Mouse (Mus musculus) right cerebral cortex, postnatal 14 days (tissue): ENCODE data around the gene Tars.

Experiments
- DNase-seq: peaks from one replicate; pipeline ENCODE4 v3.0.0; 2022

Tars gene

DNA sequence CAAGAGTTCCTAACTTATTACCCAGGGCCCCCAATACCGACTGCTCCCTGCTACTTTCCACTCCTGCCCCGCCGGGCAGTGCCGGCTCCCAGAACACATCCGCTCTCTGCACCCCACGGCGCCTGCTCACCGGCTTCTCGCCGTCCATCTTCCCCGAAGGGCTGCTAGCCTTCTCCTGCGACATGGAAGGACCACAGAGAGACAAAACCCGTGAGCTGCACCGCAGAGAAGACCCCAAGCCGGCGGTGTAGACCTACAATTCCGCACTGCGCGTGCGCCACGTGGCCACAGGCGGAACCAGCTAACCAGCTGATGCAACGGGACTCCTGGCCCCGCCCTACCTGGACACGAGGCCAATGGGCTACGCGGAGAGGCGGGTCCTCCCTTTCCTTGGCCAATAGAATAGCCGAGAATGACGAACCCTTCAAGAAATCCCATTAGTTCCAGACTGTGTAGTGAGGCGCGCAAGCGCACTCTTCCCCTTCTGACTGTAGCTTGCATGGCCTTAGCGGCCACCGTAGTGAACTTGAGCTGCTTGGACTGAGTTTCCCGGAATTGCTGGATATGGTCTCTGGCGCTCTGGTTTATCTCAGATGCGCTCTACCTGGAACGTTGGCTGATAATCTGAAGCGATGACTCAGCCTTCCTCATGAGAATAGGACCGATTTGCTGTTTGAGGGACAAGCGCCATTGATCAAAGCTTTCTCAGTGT is at the start of gene Tars:
TSS of gene Tars (minus strand) at position 310 of the 712 bp plus-strand sequence.
- DNase-seq: peak; percentile 92

DNA sequence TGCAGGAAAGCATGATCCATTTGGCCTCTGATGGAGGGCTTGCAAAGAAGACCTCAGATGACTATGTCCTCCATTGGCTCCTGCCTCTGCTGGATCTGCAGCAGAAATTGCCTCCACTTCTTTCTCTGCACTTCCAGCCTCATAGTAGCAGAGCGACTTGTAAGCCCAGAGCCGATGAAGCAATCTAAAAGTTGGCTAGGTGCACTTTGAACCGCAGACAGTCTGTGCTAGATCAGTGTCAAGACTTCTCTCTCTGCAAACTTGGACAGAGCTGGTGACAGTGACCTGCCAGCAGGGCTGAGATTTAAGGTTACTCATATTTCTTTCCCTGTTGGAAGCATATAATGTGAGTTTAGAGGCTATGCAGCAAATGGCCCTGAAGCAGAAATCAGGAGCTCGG is 37.9 kb upstream of the Tars start:
- no peak for DNase-seq

DNA sequence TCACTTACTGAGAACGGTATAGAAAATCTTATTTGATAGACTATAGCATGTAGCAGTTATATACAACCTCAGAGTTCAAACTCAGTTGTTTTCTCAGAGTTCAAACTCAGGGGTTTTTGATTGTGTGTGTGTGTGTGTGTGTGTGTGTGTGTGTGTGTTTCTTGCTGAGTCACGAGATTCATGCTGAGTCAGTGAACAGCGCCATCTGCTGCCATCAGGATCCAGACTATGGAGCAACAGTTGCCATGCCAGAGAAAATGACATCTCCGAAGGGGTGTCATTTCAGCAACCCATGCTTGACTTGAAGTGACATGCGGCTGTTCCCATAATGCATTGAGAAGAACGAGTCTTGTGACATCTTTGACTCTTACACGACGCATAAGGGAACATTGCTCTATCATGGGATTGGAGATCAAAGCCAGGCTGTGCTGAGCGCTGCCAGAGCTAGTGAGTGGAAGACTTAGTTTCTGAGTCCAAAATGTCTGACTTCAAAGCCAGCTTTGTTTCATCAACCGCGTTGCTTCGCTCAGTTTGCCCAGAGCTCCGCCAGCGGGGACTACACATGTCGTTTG is 37.3 kb upstream of the Tars start:
- no peak for DNase-seq

DNA sequence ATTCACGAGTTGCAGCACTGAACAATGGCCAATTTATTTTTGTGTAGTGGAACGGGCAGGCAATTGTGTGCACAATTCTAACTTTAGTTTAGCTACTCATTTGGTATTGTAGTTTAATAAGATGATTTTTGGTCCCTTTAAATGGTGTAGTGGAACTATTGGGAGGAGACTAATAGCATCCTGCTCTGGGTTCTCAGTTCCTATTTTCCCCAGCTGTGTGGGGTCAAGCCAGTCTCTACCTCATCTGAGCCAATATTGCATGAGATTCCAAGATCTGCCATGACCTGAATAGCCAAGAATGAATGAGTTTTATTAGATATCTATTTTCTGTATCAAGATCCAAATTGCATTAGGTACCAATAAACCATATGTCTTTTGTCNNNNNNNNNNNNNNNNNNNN is 27.4 kb upstream of the Tars start:
- no peak for DNase-seq

DNA sequence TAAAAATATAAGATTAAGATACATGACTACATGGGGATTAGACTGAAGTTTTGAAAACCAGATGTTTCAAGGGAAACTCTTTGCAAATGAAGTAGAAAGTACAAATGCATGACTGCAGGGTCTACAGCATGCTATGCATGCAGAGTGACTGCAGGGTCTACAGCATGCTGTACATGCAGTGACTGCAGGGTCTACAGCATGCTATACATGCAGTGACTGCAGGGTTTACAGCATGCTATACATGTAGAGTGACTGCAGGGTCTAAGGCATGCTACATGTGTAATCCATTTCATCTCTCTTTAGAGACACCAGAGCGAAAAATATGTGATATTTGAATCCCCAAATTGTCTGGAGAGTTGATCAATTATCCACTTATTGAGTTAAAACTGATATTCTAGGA is 14.0 kb upstream of the Tars start:
- no peak for DNase-seq

DNA sequence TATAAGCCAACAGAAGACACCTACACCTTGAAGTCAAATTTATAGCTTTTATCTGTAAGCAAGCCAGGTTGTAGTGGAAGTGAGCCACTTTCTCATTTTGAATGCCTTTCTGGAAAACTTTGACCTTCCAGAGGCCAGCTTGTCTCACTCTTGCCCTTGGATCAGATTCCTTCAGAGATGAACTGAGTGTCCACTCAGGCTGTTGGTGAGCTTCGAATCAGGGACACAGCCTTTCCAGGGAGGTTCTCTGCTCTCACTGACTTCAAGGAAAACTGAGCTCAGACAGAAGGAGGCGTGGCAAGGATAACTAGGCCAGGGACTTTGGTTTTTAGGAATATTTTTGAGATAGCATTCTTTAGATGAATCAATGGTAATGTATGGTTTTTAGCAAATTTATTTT is 13.1 kb upstream of the Tars start:
- no peak for DNase-seq

DNA sequence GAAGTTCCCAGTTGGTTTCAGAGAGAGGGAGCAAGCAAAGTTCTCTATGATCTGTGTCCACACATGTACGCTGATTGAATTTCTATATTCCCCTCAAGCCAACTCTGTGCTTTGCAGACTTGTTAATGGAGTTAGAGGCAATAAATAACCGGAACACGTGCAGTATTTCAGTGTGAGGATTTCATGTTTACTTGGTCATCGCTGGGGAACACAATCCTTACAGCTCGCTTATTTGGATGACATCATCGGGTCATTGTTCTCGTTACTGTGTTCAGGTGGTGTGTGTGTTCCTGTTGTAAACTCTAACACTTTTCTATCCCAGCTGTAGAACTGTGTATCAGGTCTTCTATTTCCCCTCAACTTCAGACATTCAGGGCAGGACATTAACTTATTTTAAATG is 12.4 kb upstream of the Tars start:
- no peak for DNase-seq

DNA sequence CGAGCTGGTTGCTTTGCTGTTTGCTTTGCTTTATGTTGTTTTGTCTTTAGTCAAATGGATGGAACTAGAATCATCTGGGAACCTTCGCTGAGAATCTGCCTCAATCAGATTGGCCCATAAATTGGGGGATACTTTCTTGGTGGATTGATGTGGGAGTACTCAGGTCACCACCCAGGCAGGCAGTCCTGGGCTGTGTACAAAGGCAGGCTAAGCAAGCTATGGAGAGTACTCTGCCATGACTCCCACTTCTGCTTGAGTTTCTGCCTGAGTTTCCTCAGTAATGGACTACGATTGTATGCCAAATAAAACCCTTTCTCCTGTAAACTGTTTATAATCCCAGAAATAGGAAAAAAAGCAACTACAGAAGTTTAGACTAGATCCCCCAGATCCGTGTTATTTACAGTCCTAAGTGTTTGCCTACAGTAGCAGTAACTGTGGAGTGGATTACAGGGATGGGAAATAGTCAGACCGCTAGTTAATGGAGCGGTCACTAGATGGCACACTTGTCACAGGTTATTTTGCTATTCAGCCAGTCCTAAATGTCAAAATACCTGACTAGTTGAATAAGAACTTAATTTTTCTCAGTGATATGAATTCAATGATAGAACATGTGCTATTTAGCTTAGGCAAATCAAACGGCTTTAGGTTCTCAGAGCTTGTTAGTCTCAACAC is 8.8 kb upstream of the Tars start:
- no peak for DNase-seq

DNA sequence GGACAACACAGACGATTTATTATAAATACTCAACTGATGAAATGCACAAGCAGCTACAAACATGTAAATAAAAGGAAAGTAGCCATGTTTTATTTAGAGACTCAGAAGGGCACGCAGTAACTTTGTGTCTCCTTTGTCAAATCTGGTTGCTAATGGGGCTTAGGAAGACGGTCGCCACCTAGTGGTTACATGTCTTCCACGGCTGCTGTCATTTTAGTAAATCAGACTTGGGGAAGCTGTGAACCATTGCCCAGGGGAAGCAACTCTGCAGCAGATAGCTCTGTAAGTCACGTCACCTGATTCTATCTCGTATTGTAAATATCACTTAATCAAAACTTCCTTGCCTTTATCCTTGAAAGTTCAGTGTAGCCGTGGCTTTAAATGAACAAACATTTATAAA is 7.9 kb upstream of the Tars start:
- peak; percentile 55 for DNase-seq

DNA sequence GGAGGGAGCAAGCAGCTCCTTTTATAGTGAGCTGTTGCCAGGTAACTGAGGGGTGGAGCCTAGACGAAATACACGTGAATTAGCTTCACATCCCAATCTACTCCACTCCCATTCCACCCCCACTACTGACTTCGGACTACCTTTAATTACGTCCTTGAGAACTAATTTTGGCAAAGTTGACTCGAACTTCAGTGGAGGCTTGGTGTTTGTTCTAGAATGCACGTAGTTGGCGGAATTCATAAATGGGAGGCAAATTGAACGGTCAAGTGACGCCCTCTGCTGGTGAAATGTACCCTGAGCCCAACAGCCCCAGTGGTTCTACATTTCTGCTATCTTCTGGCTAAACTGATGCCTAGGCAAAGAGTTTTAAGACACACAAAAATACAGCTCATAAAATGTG is 7.3 kb upstream of the Tars start:
- peak; percentile 36 for DNase-seq

DNA sequence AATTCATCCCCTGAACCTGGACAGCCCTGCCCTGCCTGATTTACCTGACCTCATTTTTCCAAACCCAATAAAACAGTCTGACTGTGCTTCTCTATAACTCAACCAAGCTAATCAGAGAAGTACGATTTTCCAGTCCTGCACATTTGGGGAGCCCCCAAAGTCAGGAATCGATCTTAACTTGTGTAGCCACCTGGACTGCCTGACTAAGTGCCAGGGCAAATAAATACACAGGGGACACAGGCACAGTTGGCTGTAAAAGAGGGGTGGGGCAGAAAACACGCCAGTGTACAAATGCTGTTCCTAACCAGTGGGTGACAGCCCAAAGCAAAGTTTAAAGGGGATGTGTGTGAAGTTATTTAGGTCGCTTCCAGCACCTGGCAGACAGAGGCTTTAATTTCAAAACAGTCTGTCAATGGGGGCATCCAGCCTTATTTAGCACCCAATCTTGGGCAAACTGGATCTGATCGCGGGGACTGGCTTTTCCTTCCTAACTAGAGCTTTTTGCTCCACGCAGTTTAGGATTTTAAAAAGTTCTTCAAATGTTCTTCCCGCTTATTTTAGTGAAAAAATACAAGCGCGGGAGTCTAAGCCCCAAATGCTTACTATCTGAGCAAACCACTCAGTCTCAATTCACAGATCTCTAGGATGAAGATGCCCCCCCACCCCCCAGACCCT is 652 bp downstream of the Tars start:
- DNase-seq: no peak

DNA sequence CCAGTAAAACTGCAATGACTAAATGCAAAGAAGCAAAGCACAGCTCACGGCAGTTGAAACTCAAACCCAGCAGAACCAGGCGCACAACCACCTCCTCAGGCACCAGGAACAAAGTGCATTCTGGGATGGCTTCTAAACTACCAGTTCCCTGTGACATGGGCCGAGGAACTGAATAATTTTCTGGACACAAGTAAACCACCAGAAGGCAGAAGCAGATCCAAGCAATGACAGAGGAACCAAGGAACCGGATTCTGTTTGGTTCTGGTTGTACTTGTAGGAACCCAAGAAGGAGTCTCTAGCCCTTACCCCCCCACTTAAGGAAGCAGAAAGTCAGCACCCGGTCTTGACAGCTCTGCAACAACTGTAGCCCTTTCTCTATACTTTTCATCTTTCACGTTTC is 3.0 kb downstream of the Tars start:
- DNase-seq: no peak

DNA sequence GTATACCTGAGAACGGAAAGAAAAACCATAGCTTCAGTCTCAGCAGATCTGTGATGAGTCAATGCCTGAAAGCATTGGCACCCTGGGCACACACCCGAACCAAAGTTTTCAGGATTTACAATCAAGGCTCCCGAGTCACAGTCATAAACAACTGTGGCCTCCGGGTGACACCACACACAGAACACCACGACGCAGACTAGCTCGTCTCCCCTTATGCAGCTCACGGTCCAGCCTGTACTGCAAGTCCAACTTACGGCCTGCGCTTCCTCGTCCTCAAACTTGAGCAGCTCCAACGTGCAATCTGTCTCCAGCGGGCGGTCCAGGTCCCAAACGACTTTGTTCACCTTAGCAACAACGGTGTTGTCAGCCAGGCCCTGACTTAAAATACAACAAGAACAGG is 6.6 kb downstream of the Tars start:
- DNase-seq: no peak

DNA sequence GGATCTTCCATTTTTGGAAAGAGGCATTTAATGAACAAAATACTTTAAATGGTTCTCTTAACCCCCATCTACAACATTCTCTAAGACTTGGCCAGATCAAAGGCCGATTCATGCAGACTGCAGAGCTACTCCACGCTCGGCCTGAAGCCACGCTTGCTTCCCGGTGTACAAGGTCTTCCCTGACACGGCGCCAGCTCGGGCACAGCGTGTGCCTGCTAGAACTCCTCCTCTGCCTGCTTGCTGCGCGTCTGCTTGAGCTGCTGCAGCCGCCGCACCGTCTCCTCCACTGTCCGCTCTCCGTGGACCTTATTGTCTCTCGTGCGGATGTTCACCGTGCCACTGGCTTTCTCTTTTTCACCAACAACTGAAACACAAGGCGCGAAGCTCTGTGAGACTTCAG is 15.7 kb downstream of the Tars start:
- DNase-seq: no peak

DNA sequence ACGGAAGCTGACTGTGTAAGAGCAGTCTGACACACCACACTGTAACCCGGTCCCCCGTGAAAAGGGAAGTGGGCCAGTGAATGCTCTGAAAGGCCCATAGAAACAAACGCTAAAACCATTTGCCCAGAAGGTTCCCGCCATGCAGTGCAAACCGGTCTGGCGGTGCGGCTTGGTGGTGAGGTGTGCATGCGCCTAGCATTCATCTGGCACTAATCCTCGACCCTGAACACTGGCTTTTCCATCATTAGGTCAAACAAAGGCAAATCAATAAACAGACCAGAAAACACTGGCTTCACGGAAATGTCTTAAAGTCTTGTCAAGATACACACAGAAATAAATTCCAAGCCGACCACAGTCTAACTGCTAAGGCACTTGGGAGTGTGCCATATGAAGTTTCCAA is 16.9 kb downstream of the Tars start:
- DNase-seq: no peak

DNA sequence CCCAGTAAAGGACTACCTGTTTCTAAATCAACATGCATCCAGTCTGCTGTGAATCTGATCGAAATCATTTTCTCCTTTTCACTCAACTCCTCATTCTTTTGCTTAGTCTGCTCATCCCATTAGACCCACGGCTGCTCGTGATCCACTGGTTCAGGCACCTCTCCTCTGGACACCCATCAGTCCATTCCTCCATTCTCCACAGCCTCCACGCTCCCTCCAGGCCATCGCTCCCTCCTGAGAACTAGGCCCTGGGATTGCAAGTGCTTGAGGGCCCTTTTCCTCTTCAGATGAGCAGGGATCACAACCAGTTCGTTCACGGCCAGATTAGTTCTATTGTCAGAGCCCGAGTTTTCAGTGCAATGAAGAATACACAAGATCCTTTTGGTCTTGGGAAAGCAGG is 18.8 kb downstream of the Tars start:
- DNase-seq: no peak

DNA sequence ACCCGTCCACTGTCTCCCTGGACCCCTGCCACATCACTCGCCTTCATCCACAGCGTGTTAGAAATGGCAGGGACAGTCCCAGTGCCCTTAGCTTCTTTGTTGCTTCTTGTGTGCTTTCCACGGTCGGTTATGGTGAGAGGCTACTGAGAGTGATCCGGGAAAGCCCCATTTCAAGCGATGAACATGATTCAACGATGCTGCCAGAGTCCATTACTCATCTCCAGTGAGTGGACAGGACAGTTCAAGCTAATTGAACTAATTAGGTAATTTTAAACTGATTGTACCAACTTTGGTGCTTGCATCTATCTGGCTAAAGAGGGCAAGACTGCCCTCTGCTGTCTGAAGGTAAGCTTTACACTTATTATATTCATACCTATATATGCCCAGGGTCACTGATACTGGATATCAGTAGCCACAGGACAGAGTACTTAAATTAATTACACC is 19.4 kb downstream of the Tars start:
- no peak for DNase-seq

DNA sequence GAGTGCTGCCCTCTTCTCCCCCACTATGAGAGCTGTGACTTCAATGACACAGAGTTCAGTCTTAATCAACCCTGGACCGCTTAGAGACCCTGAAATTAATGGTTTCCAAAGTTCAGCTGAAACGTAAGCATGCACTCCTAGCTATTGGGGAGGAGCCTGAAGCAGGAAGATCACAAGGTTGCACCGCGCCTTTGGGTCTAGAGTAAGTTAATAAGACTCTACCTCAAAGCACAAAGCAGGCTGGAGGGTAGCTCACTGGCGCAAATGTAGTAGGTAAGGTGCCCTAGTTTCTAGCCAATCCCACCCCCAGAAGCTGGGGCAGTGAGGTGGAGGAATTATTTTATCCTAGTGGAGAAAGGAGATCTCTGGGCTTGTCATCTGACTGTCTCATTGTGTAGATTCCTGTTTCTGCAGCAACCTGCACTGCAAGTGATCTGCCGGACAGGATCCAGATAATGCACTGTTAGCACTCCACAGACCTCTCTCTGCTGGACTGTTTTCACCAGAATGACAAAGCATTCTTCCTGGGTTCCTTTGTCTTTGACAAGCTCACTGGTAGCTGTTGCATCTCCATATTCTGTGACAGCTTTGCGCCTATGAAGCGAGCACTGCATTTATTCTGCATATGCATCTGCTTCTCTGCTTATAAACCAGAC is 19.9 kb downstream of the Tars start:
- no peak for DNase-seq

DNA sequence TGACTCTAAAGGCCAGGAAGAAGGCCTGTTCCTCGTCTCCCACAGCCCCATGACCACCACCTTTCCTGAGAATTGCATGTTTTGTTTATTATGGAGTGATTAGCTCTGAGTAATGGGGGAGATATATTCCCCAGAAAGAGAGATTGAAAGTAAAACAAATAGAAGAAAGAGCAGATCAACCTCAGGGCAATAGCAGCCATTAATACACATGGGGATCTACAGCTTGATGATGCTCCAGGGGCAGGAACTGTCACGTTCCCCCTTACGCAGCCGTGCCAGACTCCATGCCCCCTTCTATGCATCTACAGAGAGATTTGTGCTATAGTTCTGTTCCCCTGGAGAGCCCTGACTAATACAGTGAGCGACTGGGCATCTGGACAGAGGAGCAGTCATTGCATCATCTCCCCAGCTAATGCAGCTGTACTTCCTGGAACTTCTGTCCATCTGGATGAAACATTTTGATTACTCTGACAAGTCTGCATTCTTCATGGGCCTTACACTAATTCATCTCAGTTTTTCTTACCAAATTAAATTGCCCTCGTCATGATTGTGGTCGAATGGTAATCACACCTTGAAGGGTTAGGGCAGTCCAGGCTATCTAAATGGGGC is 28.9 kb downstream of the Tars start:
- DNase-seq: no peak

DNA sequence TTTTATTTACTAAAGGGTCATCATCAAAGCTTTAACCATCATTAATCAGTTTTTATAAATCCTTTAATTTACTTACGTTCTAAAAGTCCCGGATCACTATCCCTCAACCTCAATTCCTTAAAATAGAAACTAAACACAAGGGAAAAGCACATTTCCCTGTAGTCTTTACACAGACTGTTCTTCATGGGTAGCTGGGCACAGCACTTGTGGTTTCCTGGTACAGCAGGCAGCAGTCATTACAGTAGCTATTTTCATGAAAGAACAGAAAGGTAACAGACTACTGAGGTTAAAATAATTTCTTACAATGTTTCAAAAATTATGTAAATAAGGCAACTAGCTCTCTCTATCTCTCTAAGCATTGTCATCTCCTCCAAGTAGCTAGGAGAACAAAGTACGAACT is 29.9 kb downstream of the Tars start:
- no peak for DNase-seq

DNA sequence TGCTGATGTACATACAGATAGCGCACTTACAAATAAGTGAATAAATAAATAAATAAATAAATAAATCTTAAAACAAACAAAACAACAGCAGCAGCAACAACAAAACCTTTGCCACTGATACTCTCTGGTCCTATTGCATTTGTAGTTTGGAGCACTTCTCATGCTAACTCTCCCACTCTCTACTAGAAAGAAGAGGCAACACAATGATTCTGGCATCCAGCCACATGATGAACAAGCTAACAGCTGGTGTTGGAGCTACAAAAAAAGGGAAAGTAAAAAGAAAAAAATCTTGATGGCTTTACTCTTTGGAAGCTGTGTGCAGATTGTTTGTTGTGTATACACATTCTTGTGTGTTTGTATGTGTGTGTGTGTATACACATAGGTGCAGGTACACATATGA is 34.7 kb downstream of the Tars start:
- DNase-seq: peak; percentile 65

DNA sequence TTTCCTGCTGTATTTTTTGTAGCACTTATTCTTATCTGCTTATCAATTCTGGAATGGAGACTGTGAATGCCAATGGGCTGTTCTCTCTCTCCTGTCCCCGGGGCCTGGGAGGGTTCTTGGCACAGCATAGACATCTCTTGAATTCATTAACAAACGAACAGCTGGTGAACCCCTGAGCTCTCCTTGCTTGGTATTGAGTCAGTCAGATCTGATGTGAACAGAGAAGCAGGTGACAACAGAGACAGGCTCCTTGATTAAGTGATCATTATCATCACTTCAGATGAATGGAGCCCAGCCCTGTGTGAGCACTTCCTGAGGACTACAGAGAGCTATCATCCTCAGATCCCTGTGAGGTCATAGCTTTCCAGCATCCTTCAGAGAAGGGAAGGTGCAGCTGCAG is 35.4 kb downstream of the Tars start:
- no peak for DNase-seq

DNA sequence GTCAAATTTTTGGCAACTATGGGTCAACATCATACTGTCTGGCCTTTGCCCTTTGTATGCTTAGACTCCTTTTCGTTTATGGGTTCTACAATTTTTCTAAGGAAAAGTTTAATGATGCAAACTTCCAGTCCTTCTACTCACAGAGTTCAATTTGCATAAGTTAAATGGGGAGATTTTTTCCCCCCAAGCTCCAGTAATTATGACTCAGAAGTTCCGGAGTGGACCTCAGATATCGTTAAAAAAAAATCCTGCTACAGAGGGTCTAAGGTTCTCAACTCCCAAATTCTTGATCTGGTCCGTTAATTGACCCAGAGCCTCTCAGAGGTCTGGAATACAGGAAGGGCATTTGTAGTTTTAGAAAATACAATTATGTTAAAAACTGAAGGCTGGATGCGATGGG is 37.6 kb downstream of the Tars start:
- DNase-seq: no peak
